Mouse (Mus musculus): ENCODE measurements around the gene Six5. TPM values are rescaled to one million over a fixed set of nuclear protein-coding genes. Genes with fewer than 3 reads are reported as not detected.

Six5 gene
- polyA plus RNA-seq, 1 experiment = 11.4 TPM

- peak overlapping the region; percentile 69 for H3K27ac ChIP-seq (ENCODE audit: insufficient read depth, low read length)
- TF ChIP-seq CTCF (IDR thresholded peaks at IDR 0.05; ENCODE audit: borderline replicate concordance, insufficient read depth, low read length) (peak; percentile 73), POLR2A (IDR thresholded peaks at IDR 0.05; ENCODE audit: low read depth, low read length) (no peak)
- peak overlapping the region; percentile 4 for H3K4me3 ChIP-seq (ENCODE audit: insufficient read depth, low read length)
- 0 out of 2 replicates have a peak, but pooled peaks cover 2% of the 10 kb centered on the region for H3K4me1 ChIP-seq (ENCODE audit: control insufficient read depth, insufficient read depth, low read length)
Measured at GRCm38 (mm10) chr7:19093174-19093521, 1.2 kb upstream of the Six5 start.

- 0 out of 2 replicates have a peak, but pooled peaks cover 2% of the 10 kb centered on the region for H3K4me1 ChIP-seq (ENCODE audit: control insufficient read depth, insufficient read depth, low read length)
- TF ChIP-seq CTCF (IDR thresholded peaks at IDR 0.05; ENCODE audit: borderline replicate concordance, insufficient read depth, low read length) = no peak
- peak; percentile 84 for TF ChIP-seq POLR2A (IDR thresholded peaks at IDR 0.05; ENCODE audit: low read depth, low read length)
- H3K27ac ChIP-seq (ENCODE audit: insufficient read depth, low read length) = peak overlapping the region; percentile 97
Measured at GRCm38 (mm10) chr7:19093537-19094385, 633 bp upstream of the Six5 start.

GRCm38 (mm10) chr7:19094826-19095750 is 694 bp downstream of the Six5 start:
- Histone ChIP-seq H3K4me3 (ENCODE audit: insufficient read depth, low read length) (peak overlapping the region; percentile 56), H3K27ac (ENCODE audit: insufficient read depth, low read length) (peak overlapping the region; percentile 88), H3K4me1 (ENCODE audit: control insufficient read depth, insufficient read depth, low read length) (0 out of 2 replicates have a peak, but pooled peaks cover 2% of the 10 kb centered on the region)
- TF ChIP-seq CTCF (IDR thresholded peaks at IDR 0.05; ENCODE audit: borderline replicate concordance, insufficient read depth, low read length) (no peak), POLR2A (IDR thresholded peaks at IDR 0.05; ENCODE audit: low read depth, low read length) (peak; percentile 71; the same call in 1 of the 2 replicates)

More at GRCm38 (mm10) chr7:19093537-19094385, 633 bp upstream of the Six5 start:
- peak overlapping the region; percentile 56 for H3K4me3 ChIP-seq (ENCODE audit: insufficient read depth, low read length)

DNA sequence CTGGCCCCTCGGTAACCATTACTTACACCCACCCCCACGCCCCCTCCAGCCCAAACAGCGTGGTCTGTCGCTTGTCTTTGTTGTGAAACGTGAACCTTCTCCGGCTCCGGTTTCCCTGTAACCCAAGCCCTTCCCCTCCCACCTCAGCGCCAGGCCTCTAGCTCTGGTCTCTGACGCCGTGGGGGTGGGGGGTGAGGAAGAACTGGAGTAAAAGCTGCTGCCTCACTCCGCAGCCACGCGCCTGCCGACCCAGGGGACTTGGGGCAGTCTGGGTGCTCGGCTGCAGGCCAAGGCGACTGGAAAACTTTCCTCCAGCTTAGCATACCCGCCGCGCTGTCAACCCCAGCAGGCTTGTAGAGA is 1.3 kb downstream of the Six5 start:
- Histone ChIP-seq H3K4me3 (ENCODE audit: insufficient read depth, low read length) (peak overlapping the region; percentile 56), H3K4me1 (ENCODE audit: control insufficient read depth, insufficient read depth, low read length) (0 out of 2 replicates have a peak, but pooled peaks cover 2% of the 10 kb centered on the region), H3K27ac (ENCODE audit: insufficient read depth, low read length) (peak overlapping the region; percentile 16; the same call in 1 of the 2 replicates)
- TF ChIP-seq CTCF (IDR thresholded peaks at IDR 0.05; ENCODE audit: borderline replicate concordance, insufficient read depth, low read length) (no peak), POLR2A (IDR thresholded peaks at IDR 0.05; ENCODE audit: low read depth, low read length) (peak; percentile 30; the same call in 1 of the 2 replicates)

DNA sequence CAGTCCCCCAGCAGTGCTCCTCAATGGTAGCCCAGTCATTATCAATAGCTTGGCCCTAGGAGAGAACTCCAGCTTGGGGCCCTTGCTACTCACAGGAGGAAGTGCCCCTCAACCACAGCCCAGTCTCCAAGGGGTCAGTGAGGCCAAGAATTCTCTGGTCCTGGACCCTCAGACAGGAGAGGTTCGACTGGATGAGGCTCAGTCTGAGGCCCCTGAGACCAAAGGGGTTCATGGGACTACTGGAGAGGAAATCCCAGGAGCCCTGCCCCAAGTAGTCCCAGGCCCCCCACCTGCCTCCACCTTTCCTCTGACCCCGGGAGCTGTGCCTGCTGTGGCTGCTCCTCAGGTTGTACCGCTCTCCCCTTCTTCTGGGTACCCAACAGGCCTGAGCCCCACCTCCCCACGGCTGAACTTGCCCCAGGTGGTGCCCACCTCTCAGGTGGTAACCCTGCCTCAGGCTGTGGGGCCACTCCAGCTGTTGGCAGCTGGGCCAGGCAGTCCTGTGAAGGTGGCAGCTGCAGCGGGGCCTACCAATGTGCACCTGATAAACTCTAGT is 2.1 kb downstream of the Six5 start:
- H3K27ac ChIP-seq (ENCODE audit: insufficient read depth, low read length) = no peak overlapping the region
- peak overlapping the region; percentile 56 for H3K4me3 ChIP-seq (ENCODE audit: insufficient read depth, low read length)
- 0 out of 2 replicates have a peak, but pooled peaks cover 2% of the 10 kb centered on the region for H3K4me1 ChIP-seq (ENCODE audit: control insufficient read depth, insufficient read depth, low read length)
- TF ChIP-seq CTCF (IDR thresholded peaks at IDR 0.05; ENCODE audit: borderline replicate concordance, insufficient read depth, low read length) = no peak
- TF ChIP-seq POLR2A (IDR thresholded peaks at IDR 0.05; ENCODE audit: low read depth, low read length) = no peak

DNA sequence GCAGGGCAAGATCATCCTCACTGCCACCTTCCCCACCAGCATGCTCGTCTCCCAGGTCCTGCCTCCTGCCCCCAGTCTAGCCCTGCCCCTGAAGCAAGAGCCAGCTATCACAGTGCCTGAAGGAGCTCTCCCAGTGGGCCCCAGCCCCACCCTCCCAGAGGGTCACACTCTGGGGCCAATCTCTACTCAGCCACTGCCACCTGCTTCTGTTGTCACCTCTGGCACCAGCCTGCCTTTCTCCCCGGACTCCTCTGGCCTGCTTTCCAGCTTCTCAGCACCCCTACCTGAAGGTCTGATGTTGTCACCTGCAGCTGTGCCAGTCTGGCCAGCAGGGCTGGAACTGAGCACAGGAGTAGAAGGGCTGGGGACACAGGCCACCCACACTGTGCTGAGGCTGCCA is 2.8 kb downstream of the Six5 start:
- Histone ChIP-seq H3K4me3 (ENCODE audit: insufficient read depth, low read length) (no peak overlapping the region), H3K4me1 (ENCODE audit: control insufficient read depth, insufficient read depth, low read length) (0 out of 2 replicates have a peak, but pooled peaks cover 2% of the 10 kb centered on the region), H3K27ac (ENCODE audit: insufficient read depth, low read length) (no peak overlapping the region)
- TF ChIP-seq POLR2A (IDR thresholded peaks at IDR 0.05; ENCODE audit: low read depth, low read length) (no peak), CTCF (IDR thresholded peaks at IDR 0.05; ENCODE audit: borderline replicate concordance, insufficient read depth, low read length) (no peak)

DNA sequence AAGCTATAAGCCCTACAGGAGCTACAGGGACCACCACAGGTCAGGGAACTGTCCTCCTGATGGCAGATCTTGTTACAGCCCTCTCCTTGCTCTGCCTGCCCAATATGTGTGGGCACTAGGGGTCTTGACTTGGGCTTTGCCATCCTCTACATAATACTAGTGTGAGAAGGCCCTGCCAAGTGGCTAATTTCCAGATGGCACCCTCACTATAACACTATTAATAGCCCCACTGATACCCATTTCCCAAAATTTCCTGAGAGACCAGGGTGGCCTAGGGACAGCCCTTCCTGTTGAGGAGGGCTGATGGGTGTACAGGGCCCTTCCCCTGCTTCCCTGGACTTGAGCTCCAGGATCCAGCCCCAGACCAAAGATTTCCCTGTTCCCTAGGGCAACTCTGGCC is 3.5 kb downstream of the Six5 start:
- Histone ChIP-seq H3K4me1 (ENCODE audit: control insufficient read depth, insufficient read depth, low read length) (0 out of 2 replicates have a peak, but pooled peaks cover 2% of the 10 kb centered on the region), H3K27ac (ENCODE audit: insufficient read depth, low read length) (no peak overlapping the region), H3K4me3 (ENCODE audit: insufficient read depth, low read length) (no peak overlapping the region)
- TF ChIP-seq POLR2A (IDR thresholded peaks at IDR 0.05; ENCODE audit: low read depth, low read length) (no peak; the same call in 1 of the 2 replicates), CTCF (IDR thresholded peaks at IDR 0.05; ENCODE audit: borderline replicate concordance, insufficient read depth, low read length) (no peak)

DNA sequence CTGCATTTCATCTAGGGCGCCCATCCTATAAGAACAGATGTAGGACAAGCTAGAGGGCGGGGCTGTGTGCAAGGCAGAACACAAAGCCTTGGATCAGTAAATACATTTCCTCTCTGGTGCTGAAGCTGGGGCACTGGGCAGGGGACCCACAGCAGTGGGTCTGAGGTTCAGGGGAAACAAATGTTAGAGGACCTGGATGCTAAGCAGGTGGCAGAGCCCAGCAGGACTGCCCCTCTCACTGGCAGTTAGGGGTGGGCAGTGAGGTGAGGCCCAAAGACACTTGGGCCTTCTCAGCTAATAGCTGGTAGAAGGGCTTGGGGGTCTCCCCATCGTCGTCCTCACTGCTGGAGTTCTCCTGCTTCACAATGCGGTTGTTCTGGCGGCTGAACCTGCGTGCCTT is 4.4 kb downstream of the Six5 start:
- no peak overlapping the region for H3K4me3 ChIP-seq (ENCODE audit: insufficient read depth, low read length)
- no peak overlapping the region for H3K27ac ChIP-seq (ENCODE audit: insufficient read depth, low read length)
- no peaks in the 10 kb centered on the region for H3K4me1 ChIP-seq (ENCODE audit: control insufficient read depth, insufficient read depth, low read length)
- TF ChIP-seq POLR2A (IDR thresholded peaks at IDR 0.05; ENCODE audit: low read depth, low read length) (peak; percentile 31; the same call in 1 of the 2 replicates), CTCF (IDR thresholded peaks at IDR 0.05; ENCODE audit: borderline replicate concordance, insufficient read depth, low read length) (no peak)

GRCm38 (mm10) chr7:19100290-19100689 is 5.9 kb downstream of the Six5 start:
- TF ChIP-seq CTCF (IDR thresholded peaks at IDR 0.05; ENCODE audit: borderline replicate concordance, insufficient read depth, low read length) (no peak), POLR2A (IDR thresholded peaks at IDR 0.05; ENCODE audit: low read depth, low read length) (peak; percentile 23; the same call in 1 of the 2 replicates)
- Histone ChIP-seq H3K4me3 (ENCODE audit: insufficient read depth, low read length) (no peak overlapping the region), H3K4me1 (ENCODE audit: control insufficient read depth, insufficient read depth, low read length) (no peaks in the 10 kb centered on the region), H3K27ac (ENCODE audit: insufficient read depth, low read length) (no peak overlapping the region)
